Mouse (Mus musculus) right cerebral cortex, postnatal 25 days (tissue): ENCODE measurements around the gene Olfr1361.
A peak's percentile ranks its signal among the peaks of the same experiment; 100 is the strongest.

Source experiments
- DNase-seq: peaks from one replicate; pipeline ENCODE4 v3.0.0; 2022

Olfr1361 gene

GRCm38 (mm10) chr13:21663286-21663685, at the start of gene Olfr1361:
TSS of gene Olfr1361 (minus strand) at chr13:21663386.
- DNase-seq, result no peak

- DNase-seq, result no peak
Measured at GRCm38 (mm10) chr13:21711698-21712097, 48.5 kb upstream of the Olfr1361 start.

DNA sequence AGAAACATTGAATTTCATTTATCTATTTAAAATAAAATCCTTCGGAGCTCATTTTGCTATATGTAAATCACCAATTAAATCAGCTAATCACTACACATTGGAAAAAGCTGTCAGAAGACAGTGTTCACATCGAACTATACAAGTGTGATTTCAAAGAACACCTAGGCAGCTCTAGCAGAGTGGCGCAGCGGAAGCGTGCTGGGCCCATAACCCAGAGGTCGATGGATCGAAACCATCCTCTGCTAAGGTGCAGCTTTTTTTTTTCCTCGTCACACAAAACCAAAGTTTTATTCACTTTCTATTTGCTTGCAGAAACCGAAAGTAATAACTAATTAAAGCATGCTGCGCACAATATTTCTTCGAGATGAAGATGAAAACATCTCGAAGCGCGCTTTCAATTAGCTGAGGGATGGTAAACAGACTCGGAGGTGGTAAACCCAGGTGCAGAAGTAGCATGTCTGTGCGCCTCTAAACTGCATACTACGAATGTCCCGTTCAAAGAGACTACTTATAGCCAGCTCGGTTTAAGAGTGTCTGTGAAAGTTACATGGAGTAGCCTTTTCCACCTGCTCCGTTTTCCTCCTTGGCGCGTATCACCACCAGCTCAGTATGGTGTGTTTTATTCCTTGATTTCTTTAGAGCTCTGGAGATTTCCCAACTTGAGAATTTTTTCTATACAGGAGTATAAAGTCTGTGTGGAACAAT, 47.8 kb upstream of the Olfr1361 start:
- DNase-seq, result peak; percentile 55

DNA sequence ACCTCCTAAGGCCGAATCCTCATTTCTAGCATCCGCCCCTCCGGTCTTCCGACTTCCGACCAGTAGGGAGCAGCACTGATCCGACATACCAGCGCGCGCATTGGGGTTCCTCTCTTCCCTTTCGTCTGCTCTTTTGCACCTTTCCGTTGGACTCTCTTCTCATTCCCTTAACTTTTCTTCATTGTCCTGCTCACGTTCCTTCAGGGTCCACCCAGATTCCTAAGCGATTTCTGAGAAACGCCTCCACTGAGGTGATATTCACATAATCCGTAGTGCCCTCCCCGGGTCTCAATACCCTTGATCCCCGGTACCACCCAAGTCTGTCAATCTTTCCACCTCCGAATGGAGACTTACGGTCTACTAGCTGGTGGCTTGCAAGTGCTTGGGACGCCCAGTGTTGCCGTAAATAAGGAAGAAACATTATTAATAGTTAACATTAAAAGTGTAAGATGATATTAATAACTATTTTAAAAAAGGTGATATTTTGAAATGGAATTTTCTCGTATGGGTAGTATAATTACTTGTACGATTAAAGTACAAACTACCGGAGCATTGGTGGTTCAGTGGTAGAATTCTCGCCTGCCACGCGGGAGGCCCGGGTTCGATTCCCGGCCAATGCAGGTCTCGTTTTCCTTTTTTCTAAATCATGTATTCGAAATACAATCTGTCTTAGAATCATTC, 47.0 kb upstream of the Olfr1361 start:
- peak; percentile 87 for DNase-seq

GRCm38 (mm10) chr13:21706669-21707068, 43.5 kb upstream of the Olfr1361 start:
- no peak for DNase-seq

DNA sequence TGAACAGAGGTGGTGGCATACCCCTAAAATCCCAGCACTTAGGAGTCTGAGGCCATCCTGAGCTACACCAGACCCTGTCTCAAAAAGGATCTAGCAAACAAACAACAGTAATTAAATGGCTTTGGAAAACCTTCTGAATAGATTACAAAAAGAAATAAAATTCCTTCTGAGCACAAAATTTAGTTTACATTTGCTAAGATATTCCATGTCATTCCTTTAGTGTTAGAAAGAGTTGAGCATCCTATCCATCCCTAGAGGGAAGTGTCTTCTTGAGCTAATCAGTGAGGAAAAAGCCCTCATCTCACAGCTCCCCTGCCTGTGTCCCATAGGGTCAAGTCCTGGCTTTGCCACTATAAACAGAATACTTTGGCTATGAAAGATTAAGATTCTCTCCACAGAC, 34.6 kb upstream of the Olfr1361 start, which contains the start of gene Olfr1359:
TSS of gene Olfr1359 (plus strand) at position 301 of the 400 bp plus-strand sequence.
- no peak for DNase-seq

DNA sequence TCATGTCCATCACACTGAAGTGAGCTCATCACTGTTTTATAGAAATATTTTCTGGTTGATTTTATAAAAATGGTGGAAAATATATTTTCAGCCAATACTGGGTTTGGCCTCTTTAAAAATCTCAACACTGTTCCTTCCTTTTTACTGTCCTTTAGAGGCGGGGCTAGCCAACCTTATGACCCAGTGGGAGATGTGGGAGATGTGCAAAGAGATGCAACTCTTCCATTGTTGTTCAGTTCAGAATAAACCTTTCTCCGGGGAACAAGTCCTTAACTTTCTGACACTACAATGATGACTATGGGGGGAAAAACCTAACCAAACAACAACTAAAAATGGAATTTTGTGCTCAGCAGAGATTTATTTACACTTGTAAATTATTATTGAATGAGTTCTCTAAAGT, 14.1 kb upstream of the Olfr1361 start, which contains the start of gene Olfr1360:
TSS of gene Olfr1360 (minus strand) at position 101 of the 400 bp plus-strand sequence.
- DNase-seq, result no peak

DNA sequence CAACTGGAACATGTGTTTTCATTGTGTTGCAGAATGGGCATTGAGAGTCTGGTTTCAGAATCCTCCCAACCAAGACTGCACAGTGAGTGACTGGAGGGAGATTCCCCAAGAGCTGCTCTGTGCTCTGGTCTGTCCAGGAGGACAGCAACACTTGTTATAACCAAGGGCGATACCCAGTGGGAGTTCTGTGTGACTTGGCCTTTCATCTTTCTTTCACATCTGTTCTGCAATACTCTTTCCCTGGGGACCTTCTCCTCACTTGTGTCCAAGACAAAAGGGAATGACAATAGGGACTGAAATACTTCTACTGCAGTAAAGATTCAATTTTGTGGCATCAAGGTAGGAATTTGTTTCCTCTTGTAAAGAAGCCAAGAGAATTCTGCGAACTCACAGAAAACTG, 20.8 kb downstream of the Olfr1361 start, which contains the start of gene Olfr11:
TSS of gene Olfr11 (minus strand) at position 101 of the 400 bp plus-strand sequence.
- no peak for DNase-seq

DNA sequence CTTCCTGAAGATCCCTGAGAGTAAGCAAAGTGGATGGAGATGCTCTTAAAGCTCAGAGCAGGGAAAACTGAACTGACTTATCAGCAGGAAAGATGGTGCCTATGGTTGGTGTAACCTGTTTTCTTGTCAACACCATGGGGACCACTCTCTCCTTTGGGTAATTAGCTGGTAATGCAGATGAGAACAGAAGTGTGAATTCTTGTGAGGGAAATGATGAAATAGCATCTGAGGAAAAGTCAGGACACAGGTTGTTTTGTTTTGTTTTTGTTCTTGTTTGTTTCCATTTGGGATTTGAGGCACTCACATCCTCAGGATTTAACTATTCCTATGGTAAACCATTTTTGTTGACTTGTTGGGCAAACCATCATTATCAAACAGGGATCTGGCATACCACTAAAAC, 49.3 kb downstream of the Olfr1361 start, which contains the start of gene Olfr1362:
TSS of gene Olfr1362 (minus strand) at position 101 of the 400 bp plus-strand sequence.
- no peak for DNase-seq
